Mouse (Mus musculus): ENCODE results near the gene Vmn1r158. TPM values are rescaled to one million over a fixed set of nuclear protein-coding genes. Genes with fewer than 3 reads are reported as not detected.
"Not testable (repeated sequence)": the region's sequence is repeated elsewhere in the genome, so short reads cannot be mapped to it uniquely, and the experiment has no call there.

Gene Vmn1r158
- total RNA-seq (2022): not detected

DNA sequence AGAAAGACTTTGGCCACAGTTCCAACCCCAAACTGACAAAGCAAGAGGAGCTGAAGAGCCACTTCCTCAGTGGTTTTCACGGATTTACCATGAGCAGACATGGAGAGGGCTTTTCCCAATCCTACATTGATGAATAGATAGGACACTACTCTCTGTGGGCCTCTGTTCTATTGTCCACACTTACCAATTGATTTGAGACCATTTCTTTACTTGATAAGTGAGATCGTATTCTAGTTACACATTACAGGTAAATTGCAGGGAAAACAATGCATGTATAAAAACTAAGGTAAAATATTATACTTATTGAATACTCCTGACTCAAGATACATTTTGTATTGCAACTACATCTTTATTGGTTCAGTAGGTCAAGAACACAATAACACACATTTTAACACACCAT is at the start of gene Vmn1r158:
Gene Vmn1r158 (minus strand): TSS at position 101 of the 400 bp plus-strand sequence.
- DNase-seq (ENCODE audit: low spot score in 2 of 2): not testable (repeated sequence)

DNA sequence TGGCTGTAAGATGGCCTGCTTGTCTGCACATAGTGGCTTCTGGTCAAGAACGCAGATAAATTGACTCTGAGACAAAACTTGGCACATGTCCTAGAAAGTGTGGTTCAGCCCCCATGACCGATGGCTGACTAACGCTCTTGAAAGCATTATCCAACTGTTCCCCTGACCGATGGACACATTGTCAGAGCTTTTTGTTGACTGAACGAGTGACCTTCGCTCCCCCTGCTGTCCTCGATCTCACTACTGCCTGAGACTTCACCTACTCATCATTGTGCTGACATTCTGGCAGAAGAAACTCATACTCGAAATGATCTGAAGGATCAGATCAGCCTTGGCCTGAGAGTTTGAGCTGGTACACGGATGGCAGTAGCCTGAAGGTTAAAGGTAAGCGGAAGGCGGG is 14.6 kb downstream of the Vmn1r158 start:
- not testable (repeated sequence) for DNase-seq (ENCODE audit: low spot score in 2 of 2)

DNA sequence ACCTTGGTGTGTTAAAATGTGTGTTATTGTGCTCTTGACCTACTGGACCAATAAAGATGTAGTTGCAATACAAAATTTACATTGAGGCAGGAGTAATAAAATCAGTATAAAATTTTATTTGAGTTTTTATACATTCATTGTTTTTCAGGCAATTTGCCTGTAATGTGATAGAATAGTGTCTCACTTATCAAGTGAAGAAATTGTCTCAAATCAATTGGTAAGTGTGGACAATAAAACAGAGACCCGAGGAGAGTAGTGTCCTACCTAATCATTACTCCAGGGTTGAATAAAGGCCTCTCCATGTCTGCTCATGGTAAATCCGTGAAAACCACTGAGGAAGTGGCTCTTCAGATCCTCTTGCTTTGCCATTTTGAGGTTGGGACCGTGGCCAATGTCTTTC is 29.2 kb downstream of the Vmn1r158 start, which contains the start of gene Vmn1r157:
Gene Vmn1r157 (plus strand): TSS at position 301 of the 400 bp plus-strand sequence.
- not testable (repeated sequence) for DNase-seq (ENCODE audit: low spot score in 2 of 2)

Other genes with a start within 250 kb of the Vmn1r158 start
- not detected for gene Gm4201, start 225.4 kb downstream of the Vmn1r158 start, total RNA-seq (2022)
- gene Gm4565, start 202.7 kb downstream of the Vmn1r158 start, total RNA-seq (2022): not detected
- gene Vmn1r155, start 132.8 kb downstream of the Vmn1r158 start, total RNA-seq (2022): not detected
- gene Gm8693, start 98.5 kb downstream of the Vmn1r158 start, total RNA-seq (2022): not detected
- not detected for gene Gm4567, start 71.1 kb downstream of the Vmn1r158 start, total RNA-seq (2022)
- not detected for gene Vmn1r157, start 29.1 kb downstream of the Vmn1r158 start, total RNA-seq (2022)
- not detected for gene Vmn1r159, start 52.8 kb upstream of the Vmn1r158 start, total RNA-seq (2022)
- gene Vmn1r160, start 80.4 kb upstream of the Vmn1r158 start, total RNA-seq (2022): not detected
- not detected for gene Gm4214, start 193.9 kb upstream of the Vmn1r158 start, total RNA-seq (2022)
- gene Gm4216, start 229.1 kb upstream of the Vmn1r158 start, total RNA-seq (2022): not detected